Mouse (Mus musculus) cerebellum, adult 2 months (tissue): ENCODE results near the gene Parp8. TPM values are rescaled to one million over a fixed set of nuclear protein-coding genes. Genes with fewer than 3 reads are reported as not detected.

ENCODE experiments used
- DNase-seq, 2 experiments: peaks; one replicate each; pipeline ENCODE4 v3.0.0; 2021
- H3K27ac ChIP-seq: fragments of 200-500 bp; 2 replicates; pipeline ENCODE4 v1.5.1; 2012; ENCODE audit warnings: low read length, control low read depth, inconsistent platforms; ENCODE audit not compliant: insufficient read depth
- H3K27me3 ChIP-seq: fragments of 200-500 bp; 2 replicates; pipeline ENCODE4 v1.6.1; 2012; ENCODE audit warnings: inconsistent platforms, mild to moderate bottlenecking, low read length, moderate library complexity; ENCODE audit not compliant: control insufficient read depth, insufficient read depth
- H3K4me1 ChIP-seq: fragments of 200-500 bp; 2 replicates; pipeline ENCODE4 v1.6.1; 2011; ENCODE audit warnings: low read length; ENCODE audit not compliant: control insufficient read depth, insufficient read depth
- H3K4me3 ChIP-seq: fragments of 200-500 bp; replicated peaks from 2 replicates; pipeline ENCODE3; 2011; ENCODE audit warnings: mild to moderate bottlenecking, low read depth, low read length, control low read depth; ENCODE audit not compliant: insufficient read depth
- CTCF ChIP-seq: fragments of 200-500 bp; IDR thresholded peaks from 2 replicates; pipeline ENCODE4 v1.5.1; 2011; ENCODE audit warnings: low read depth, mild to moderate bottlenecking, control low read depth, low read length, moderate library complexity, borderline replicate concordance; ENCODE audit not compliant: insufficient read depth
- POLR2A ChIP-seq: fragments of 200-500 bp; IDR thresholded peaks from 2 replicates; pipeline ENCODE4 v1.6.1; 2011; ENCODE audit warnings: low read length, control low read depth, borderline replicate concordance; ENCODE audit not compliant: insufficient read depth
- WGBS: fragments of 180-500 bp; shearing (Covaris S2); methylation state at CpG from one replicate; pipeline ENCODE4 v1.1.7; 2018; 5-methylcytosine and 5-hydroxymethylcytosine counted together
- polyA plus RNA-seq: library from polyadenylated mRNA; depleted of rRNA; stranded (reverse); fragments of >200 nt; gene quantifications from 2 replicates; pipeline ENCODE4 v1.2.3, GENCODE M21; 2012

Parp8 gene
- polyA plus RNA-seq, 1 experiment = 25.7 TPM

DNA sequence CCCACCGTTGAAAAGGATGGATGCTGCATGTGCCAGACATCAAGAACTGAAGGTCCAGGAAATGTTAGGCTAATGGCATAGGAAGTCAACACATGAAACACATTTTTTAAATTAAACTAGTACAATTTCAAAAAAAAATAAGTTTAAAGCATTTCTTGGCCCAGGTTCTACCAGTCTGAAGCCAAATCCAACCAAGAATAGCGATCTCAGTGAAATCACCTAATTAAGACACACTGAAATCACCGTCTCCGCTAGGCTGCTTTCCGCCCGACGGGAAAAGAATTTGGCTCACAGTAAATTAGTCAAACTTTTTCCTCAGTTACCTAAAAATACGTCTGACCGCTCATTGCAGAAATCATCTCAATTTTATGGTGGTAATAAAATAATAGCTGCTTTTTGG lies 13.3 kb downstream of the Parp8 start:
- TF ChIP-seq POLR2A = no peak
- no peak for TF ChIP-seq CTCF
- Histone ChIP-seq H3K27me3 (no peaks in the 10 kb centered on the region), H3K4me1 (peaks cover 7% of the 10 kb centered on the region; the same call in 1 of the 2 replicates), H3K27ac (no peak overlapping the region), H3K4me3 (no peak overlapping the region)
- DNase-seq = no peak
- WGBS = 72% methylated on average over 9 of the region's 9 CpGs

DNA sequence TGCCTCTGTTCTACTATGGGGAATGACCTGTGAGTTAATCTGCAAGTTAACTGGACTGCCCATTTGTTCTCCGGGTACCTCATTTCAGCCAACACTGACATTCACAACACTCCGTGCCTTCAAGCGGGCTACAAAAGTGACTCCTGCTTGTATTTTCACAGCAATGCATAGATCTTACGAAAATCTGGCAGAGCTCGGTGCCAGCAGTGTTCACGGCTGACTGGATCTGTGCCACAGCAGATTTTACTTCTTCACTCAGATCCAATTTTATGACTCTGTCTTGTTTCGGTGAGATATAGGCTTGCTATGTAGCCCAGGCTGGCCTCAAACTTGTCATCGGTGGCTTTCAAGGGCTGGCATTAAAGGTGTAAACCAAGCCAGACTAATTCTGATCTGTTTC lies 15.2 kb downstream of the Parp8 start:
- peak; percentile 64 to 72 for DNase-seq
- TF ChIP-seq POLR2A (no peak), CTCF (no peak)
- 13% methylated on average over 8 of the region's 8 CpGs for WGBS
- Histone ChIP-seq H3K27me3 (no peaks in the 10 kb centered on the region), H3K4me1 (peaks cover 9% of the 10 kb centered on the region; the same call in 1 of the 2 replicates), H3K4me3 (no peak overlapping the region), H3K27ac (no peak overlapping the region)

- TF ChIP-seq CTCF (no peak), POLR2A (no peak)
- no peak overlapping the region for H3K4me3 ChIP-seq
- no peaks in the 10 kb centered on the region for H3K27me3 ChIP-seq
- peaks cover 9% of the 10 kb centered on the region; the same call in 1 of the 2 replicates for H3K4me1 ChIP-seq
- DNase-seq = peak; percentile 23 to 61
- H3K27ac ChIP-seq = no peak overlapping the region
- WGBS = 39% methylated on average over 9 of the region's 9 CpGs
Observed at GRCm38 (mm10) chr13:117008021-117009015, 17.0 kb downstream of the Parp8 start.

- no peaks in the 10 kb centered on the region for H3K27me3 ChIP-seq
- no peak overlapping the region for H3K4me3 ChIP-seq
- DNase-seq = no peak
- H3K4me1 ChIP-seq = peaks cover 9% of the 10 kb centered on the region; the same call in 1 of the 2 replicates
- no peak for TF ChIP-seq POLR2A
- no peak overlapping the region for H3K27ac ChIP-seq
- 95% methylated on average over 2 of the region's 2 CpGs for WGBS
Observed at GRCm38 (mm10) chr13:117007566-117007965, 17.8 kb downstream of the Parp8 start.

GRCm38 (mm10) chr13:117006638-117007037 lies 18.7 kb downstream of the Parp8 start:
- H3K4me1 ChIP-seq = peaks cover 9% of the 10 kb centered on the region; the same call in 1 of the 2 replicates
- TF ChIP-seq POLR2A (no peak), CTCF (no peak)
- no peak overlapping the region for H3K4me3 ChIP-seq
- WGBS = 74% methylated on average over 4 of the region's 4 CpGs
- DNase-seq = no peak
- no peaks in the 10 kb centered on the region for H3K27me3 ChIP-seq
- H3K27ac ChIP-seq = no peak overlapping the region

DNA sequence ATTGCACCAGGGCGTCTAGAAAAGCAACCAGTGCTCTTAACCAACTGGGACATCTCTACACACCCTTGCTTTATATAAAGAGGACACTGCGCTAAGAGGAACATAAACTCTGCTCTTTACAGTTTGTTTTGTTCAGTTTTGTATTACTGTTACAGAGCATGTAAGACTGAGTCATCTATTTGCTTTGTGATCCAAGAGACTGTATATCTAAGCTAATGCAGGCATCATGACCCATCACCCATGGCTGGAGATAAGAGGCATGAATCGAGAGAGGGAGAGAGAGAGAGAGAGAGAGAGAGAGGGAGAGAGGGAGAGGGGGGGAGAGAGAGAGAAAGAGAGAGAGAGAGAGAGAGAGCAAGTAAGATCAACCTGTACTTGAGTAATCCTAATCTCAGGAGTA lies 24.8 kb downstream of the Parp8 start:
- H3K27ac ChIP-seq = no peak overlapping the region
- H3K4me3 ChIP-seq = no peak overlapping the region
- 93% methylated on average over 3 of the region's 3 CpGs for WGBS
- no peak for DNase-seq
- no peaks in the 10 kb centered on the region for H3K27me3 ChIP-seq
- H3K4me1 ChIP-seq = 0 out of 2 replicates have a peak, but pooled peaks cover under 1% of the 10 kb centered on the region
- TF ChIP-seq POLR2A (no peak), CTCF (no peak)

GRCm38 (mm10) chr13:116991560-116991959 lies 33.8 kb downstream of the Parp8 start:
- no peak for TF ChIP-seq POLR2A
- no peak for TF ChIP-seq CTCF
- H3K4me1 ChIP-seq = no peaks in the 10 kb centered on the region
- H3K27ac ChIP-seq = no peak overlapping the region
- H3K4me3 ChIP-seq = no peak overlapping the region
- H3K27me3 ChIP-seq = no peaks in the 10 kb centered on the region
- no peak for DNase-seq
- WGBS = 90% methylated on average over 7 of the region's 7 CpGs

GRCm38 (mm10) chr13:116990327-116990726 lies 35.0 kb downstream of the Parp8 start:
- no peaks in the 10 kb centered on the region for H3K4me1 ChIP-seq
- H3K27me3 ChIP-seq = no peaks in the 10 kb centered on the region
- H3K4me3 ChIP-seq = no peak overlapping the region
- no peak for TF ChIP-seq POLR2A
- no peak for TF ChIP-seq CTCF
- no peak for DNase-seq
- WGBS = 92% methylated on average over 4 of the region's 4 CpGs
- H3K27ac ChIP-seq = no peak overlapping the region
